Mouse (Mus musculus) ovary, adult 2 months (tissue): ENCODE data around the gene Cldn9. TPM values are rescaled to one million over a fixed set of nuclear protein-coding genes. Genes with fewer than 3 reads are reported as not detected.

Source experiments
- polyA plus RNA-seq: library from polyadenylated mRNA; depleted of rRNA; stranded (reverse); fragments of >200 nt; gene quantifications from 2 replicates; pipeline ENCODE4 v1.2.3, GENCODE M21; 2012; rRNA removed

Gene Cldn9
- 0.43 and 0.55 TPM in 2 replicates for polyA plus RNA-seq

GRCm38 (mm10) chr17:23683856-23684672 lies at the start of gene Cldn9:
Cldn9 (minus strand) TSS chr17:23684026.

DNA sequence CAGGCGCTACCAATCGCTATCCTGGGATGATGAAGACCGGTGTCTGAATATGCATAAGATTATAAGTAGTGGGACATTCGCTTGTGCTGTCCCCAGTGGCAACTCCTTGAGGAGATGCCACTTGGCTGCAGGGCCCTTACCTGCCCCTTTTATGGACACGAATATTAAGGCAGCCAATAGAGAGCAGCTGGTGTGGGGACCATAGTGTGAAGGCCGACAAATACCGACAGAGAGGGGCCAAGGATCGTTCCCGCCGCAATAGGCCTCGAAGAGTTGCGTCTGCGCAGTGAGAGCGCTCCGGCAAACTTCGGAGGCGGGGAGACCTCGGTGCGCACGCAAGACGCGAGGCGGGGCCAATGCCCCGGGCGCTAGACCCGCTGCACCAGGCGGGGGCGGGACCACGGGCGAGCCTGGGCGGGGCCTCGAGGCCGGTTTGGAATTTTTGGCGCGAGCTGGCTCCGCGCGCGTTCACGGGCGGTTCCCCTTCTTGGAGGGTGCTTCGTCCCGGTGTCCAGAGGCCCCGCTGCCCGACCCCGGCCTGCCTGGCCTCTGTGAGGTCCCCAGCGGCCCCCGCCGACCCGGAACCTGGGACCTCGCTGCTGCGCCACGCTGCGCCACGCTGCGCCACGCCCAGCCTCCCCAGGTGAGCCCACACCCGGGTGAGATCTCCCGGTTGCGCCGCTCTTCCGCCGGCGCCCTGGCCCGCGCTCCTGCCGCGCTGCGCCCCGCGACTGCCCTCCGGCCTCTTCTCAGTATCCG lies 42.4 kb upstream of the Cldn9 start, which contains the start of gene Pkmyt1:
Pkmyt1 (plus strand) TSS at position 338 of the 759 bp plus-strand sequence.

GRCm38 (mm10) chr17:23722376-23723125 lies 38.7 kb upstream of the Cldn9 start, which contains the start of gene 1520401A03Rik:
1520401A03Rik (minus strand) TSS chr17:23722783.

DNA sequence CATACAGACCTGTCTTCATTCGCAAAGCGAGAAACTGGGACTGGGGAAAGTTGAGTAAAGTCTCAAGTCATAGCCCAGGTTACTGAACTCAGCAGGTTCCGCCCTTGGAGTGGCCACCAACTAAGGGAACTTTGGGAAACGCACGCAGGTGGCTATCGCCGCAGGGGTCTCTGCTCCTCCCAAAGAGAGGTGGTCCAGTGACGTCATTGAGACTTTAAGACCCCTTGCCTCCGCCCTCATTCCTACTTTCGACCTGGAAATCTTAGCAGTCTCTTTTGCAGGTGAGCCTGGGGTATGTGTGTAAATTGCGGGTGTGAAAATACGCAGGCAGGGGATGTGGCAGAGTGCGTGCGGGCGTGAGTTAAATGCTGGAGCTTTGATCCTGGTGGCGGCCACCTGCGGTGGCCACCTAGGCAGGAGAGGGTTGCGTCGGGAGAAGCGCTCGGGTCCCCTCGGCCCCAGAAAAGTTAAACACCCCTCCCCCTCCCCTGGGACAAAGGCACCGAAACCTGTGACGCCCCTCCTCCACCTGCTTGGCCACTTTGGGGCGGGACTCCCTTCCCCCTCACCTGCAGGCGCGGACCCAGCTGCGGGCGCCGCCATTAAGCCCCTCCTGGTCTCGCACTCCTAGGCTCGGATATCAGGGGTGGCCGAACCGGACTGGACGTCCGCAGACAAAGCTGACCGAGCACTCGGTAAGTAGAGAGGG lies 4.5 kb downstream of the Cldn9 start, which contains the start of gene Cldn6:
Cldn6 (plus strand) TSS at position 123 of the 709 bp plus-strand sequence.

DNA sequence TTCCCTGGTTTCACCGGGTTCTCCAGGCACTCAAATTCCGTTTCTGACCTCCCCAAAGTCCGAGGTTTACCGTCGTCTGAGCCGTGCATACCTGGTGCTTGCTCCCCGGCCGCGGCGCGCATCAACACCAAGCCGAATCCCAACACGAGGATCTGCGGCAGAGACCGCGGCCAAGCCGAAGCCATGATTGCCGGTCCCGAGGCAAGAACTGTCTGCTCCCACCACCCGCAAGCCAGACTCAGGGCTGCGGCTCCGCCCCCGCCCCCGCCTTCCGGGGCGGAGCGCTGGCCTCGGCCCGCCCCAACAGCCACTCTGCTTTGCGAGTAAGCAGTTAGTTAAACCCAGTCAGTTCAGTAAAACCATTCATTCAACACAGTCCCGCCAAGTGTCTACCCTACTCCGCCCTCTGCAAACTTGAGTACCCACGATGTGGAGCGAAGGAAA lies 6.6 kb downstream of the Cldn9 start, which contains the start of gene Tnfrsf12a:
Tnfrsf12a (minus strand) TSS at position 233 of the 444 bp plus-strand sequence.

GRCm38 (mm10) chr17:23673424-23674073 lies 10.3 kb downstream of the Cldn9 start, which contains the start of the genes Hcfc1r1 and Thoc6:
Hcfc1r1 (plus strand) TSS chr17:23673596.
Thoc6 (minus strand) TSS chr17:23673882.

GRCm38 (mm10) chr17:23660117-23660875 lies 23.5 kb downstream of the Cldn9 start, which contains the start of gene Bicdl2:
Bicdl2 (plus strand) TSS chr17:23660506.

GRCm38 (mm10) chr17:23644613-23645495 lies 39.0 kb downstream of the Cldn9 start, which contains the start of gene Mmp25:
Mmp25 (minus strand) TSS chr17:23645277.

Other genes starting within 250 kb of the Cldn9 start
- gene Vmn2r117, start 204.3 kb downstream of the Cldn9 start, polyA plus RNA-seq = not detected in 2 replicates
- gene Zfp213, start 119.8 kb downstream of the Cldn9 start, polyA plus RNA-seq = 28.2 and 29.6 TPM in 2 replicates
- 37.1 and 44.1 TPM in 2 replicates for gene Zfp13, start 84.5 kb downstream of the Cldn9 start, polyA plus RNA-seq
- 0.11 and 0.26 TPM in 2 replicates for gene Zscan10, start 83.2 kb downstream of the Cldn9 start, polyA plus RNA-seq
- 0.45 and 0.59 TPM in 2 replicates for gene Mmp25, start 38.7 kb downstream of the Cldn9 start, polyA plus RNA-seq
- 1.9 and 2.2 TPM in 2 replicates for gene Bicdl2, start 23.5 kb downstream of the Cldn9 start, polyA plus RNA-seq
- gene Hcfc1r1, start 10.4 kb downstream of the Cldn9 start, polyA plus RNA-seq = 255 and 265 TPM in 2 replicates
- 33.8 and 40.2 TPM in 2 replicates for gene Thoc6, start 10.1 kb downstream of the Cldn9 start, polyA plus RNA-seq
- 86.1 and 128 TPM in 2 replicates for gene Tnfrsf12a, start 6.6 kb downstream of the Cldn9 start, polyA plus RNA-seq
- gene Cldn6, start 4.8 kb downstream of the Cldn9 start, polyA plus RNA-seq = 0.17 and 0.45 TPM in 2 replicates
- gene 1520401A03Rik, start 38.8 kb upstream of the Cldn9 start, polyA plus RNA-seq = 0.20 and 0.23 TPM in 2 replicates
- gene Pkmyt1, start 42.3 kb upstream of the Cldn9 start, polyA plus RNA-seq = 42.7 and 44.1 TPM in 2 replicates
- gene Paqr4, start 56.8 kb upstream of the Cldn9 start, polyA plus RNA-seq = 53.7 and 55.7 TPM in 2 replicates
- gene Kremen2, start 61.8 kb upstream of the Cldn9 start, polyA plus RNA-seq = 0.11 and 0.25 TPM in 2 replicates
- 49.4 and 56.6 TPM in 2 replicates for gene Flywch1, start 87.6 kb upstream of the Cldn9 start, polyA plus RNA-seq
- gene Flywch2, start 102.1 kb upstream of the Cldn9 start, polyA plus RNA-seq = 14.5 and 15.3 TPM in 2 replicates
- 840 and 913 TPM in 2 replicates for gene Srrm2, start 106.5 kb upstream of the Cldn9 start, polyA plus RNA-seq
- gene Elob, start 145.1 kb upstream of the Cldn9 start, polyA plus RNA-seq = 548 and 704 TPM in 2 replicates
- gene Prss33, start 152.0 kb upstream of the Cldn9 start, polyA plus RNA-seq = 0.15 and 0.17 TPM in 2 replicates
- 0.71 and 1.6 TPM in 2 replicates for gene Prss32, start 159.8 kb upstream of the Cldn9 start, polyA plus RNA-seq
- gene Prss41, start 160.1 kb upstream of the Cldn9 start, polyA plus RNA-seq = 0.32 and 0.58 TPM in 2 replicates
- not detected in 2 replicates for gene Prss21, start 184.0 kb upstream of the Cldn9 start, polyA plus RNA-seq
- gene Dcpp1, start 196.8 kb upstream of the Cldn9 start, polyA plus RNA-seq = 1.0 and 5.2 TPM in 2 replicates
- gene Dcpp2, start 196.9 kb upstream of the Cldn9 start, polyA plus RNA-seq = 1.0 and 1.4 TPM in 2 replicates
- gene Dcpp3, start 233.4 kb upstream of the Cldn9 start, polyA plus RNA-seq = 7.0 and 7.8 TPM in 2 replicates